Mouse (Mus musculus) lung, embryonic 14.5 days (tissue): ENCODE measurements around the gene Col1a1. TPM values are rescaled to one million over a fixed set of nuclear protein-coding genes. Genes with fewer than 3 reads are reported as not detected.

Experiments used
- ATAC-seq: fragments of 200-750 bp; cut with Nextera tagmentation; 2 replicates; pipeline ENCODE4 v1.8.0; 2017; ENCODE audit warnings: mild to moderate bottlenecking, moderate TSS enrichment, moderate library complexity; ENCODE audit not compliant: insufficient read depth
- DNase-seq: peaks from one replicate; pipeline ENCODE4 v3.0.0-alpha.2; 2015
- H3K27ac ChIP-seq: fragments of 300-500 bp; sonication (generic); 2 replicates; pipeline ENCODE4 v1.5.1; 2014; ENCODE audit warnings: low read depth, mild to moderate bottlenecking, moderate library complexity
- H3K27me3 ChIP-seq: fragments of 300-500 bp; sonication (generic); 2 replicates; pipeline ENCODE4 v1.6.1; 2014; ENCODE audit warnings: low read length, control low read depth; ENCODE audit not compliant: insufficient read depth
- H3K36me3 ChIP-seq: fragments of 300-500 bp; sonication (generic); 2 replicates; pipeline ENCODE4 v1.6.1; 2014; ENCODE audit warnings: control low read depth; ENCODE audit not compliant: insufficient read depth
- H3K4me1 ChIP-seq: fragments of 300-500 bp; sonication (generic); 2 replicates; pipeline ENCODE4 v1.6.1; 2014; ENCODE audit warnings: antibody characterized with exemption, control low read depth; ENCODE audit not compliant: insufficient read depth
- H3K4me2 ChIP-seq: fragments of 300-500 bp; sonication (generic); 2 replicates; pipeline ENCODE4 v1.6.1; 2014; ENCODE audit warnings: mild to moderate bottlenecking
- H3K4me3 ChIP-seq: fragments of 300-500 bp; sonication (generic); 2 replicates; pipeline ENCODE4 v1.5.1; 2014; ENCODE audit warnings: low read depth, low read length
- H3K9ac ChIP-seq: fragments of 300-500 bp; sonication (generic); 2 replicates; pipeline ENCODE4 v1.6.1; 2014
- H3K9me3 ChIP-seq: fragments of 300-500 bp; sonication (generic); 2 replicates; pipeline ENCODE4 v1.6.1; 2016; ENCODE audit warnings: low read depth, low read length, control low read depth
- CTCF ChIP-seq: IDR thresholded peaks from 2 replicates; pipeline ENCODE4 v1.5.1; 2016; ENCODE audit warnings: antibody characterized with exemption, low read depth
- WGBS: fragments of 180-500 bp; shearing (Covaris S2); extraction: QIAGEN DNeasy Blood & Tissue Kit; methylation state at CpG from one replicate; pipeline ENCODE4 v1.1.7; 2014; 5-methylcytosine and 5-hydroxymethylcytosine counted together
- polyA plus RNA-seq: library from polyadenylated mRNA; unstranded; fragments of >200 nt; fragmentation: Nextera tagmentation; extraction: Ambion mirVana; gene quantifications from 2 replicates; pipeline ENCODE4 v1.2.1, GENCODE M21; 2014

Col1a1 gene
- polyA plus RNA-seq, 1 experiment from 2014 or later, result 1,035 TPM

DNA sequence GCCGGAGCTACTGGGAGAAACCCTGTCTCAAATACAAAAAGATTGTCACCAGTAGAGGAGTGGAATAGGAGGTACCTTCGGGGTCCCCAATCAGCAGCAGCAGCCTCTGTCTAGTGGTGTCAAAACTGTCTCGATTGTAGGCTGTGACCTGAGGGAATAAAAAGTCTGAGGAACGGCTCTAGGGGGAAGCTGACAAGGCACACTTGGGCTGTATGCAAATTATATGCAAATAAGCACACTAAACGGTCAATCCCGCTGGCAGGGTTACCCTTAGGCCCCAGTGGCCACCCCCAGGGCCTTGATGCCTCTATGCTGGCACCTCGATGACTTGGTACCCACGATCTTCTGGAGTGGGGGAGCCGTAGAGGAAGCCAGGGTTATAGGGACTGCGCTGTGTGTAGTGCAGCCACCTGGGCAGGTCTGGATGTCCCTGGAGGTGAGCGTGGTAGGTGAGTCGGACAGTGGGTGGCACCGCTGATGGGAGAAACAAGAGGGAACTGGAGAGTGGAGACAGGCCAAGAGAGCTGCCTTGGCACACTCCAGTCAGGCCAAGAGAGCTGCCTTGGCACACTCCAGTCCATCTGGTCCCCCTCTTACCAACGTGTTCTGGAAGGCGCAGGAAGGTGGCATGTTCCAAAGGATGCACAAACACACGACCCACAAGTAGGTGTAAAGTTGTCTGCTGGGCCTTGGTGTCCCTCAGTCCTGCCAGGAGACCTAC lies 36.0 kb downstream of the Col1a1 start:
- no peak overlapping the region for H3K27ac ChIP-seq
- no peaks in the 10 kb centered on the region for H3K9me3 ChIP-seq
- no peak for DNase-seq
- no peak for TF ChIP-seq CTCF
- no peak overlapping the region for H3K4me2 ChIP-seq
- no peaks in the 10 kb centered on the region for H3K36me3 ChIP-seq
- no peak for ATAC-seq
- H3K4me1 ChIP-seq, result no peaks in the 10 kb centered on the region
- H3K9ac ChIP-seq, result no peak overlapping the region
- no peaks in the 10 kb centered on the region for H3K27me3 ChIP-seq
- 62% methylated on average over 16 of the region's 16 CpGs for WGBS
- H3K4me3 ChIP-seq, result no peak overlapping the region

DNA sequence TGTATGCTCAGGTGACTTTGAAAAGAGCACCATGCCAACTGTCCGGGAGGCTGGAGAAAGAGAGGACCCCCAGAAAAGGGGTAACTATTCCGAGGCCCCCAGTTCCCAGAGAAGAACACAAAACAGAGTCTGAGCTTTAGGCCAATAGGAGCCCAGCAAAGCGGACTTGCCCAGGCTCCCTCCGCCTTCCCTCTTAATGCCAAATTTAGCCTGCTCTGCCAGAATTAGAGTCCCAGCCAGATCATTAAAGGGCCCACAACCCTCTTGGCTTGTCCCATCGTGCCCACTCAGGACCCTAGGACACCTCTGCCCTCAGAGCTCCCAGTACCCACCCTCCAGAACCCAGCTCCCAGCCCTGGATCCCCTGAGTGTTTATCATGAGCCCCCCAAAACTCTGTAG lies 36.9 kb downstream of the Col1a1 start:
- H3K36me3 ChIP-seq, result no peaks in the 10 kb centered on the region
- no peak overlapping the region for H3K27ac ChIP-seq
- ATAC-seq (no peak), DNase-seq (no peak)
- 63% methylated on average over 5 of the region's 5 CpGs for WGBS
- no peak overlapping the region for H3K9ac ChIP-seq
- H3K4me1 ChIP-seq, result no peaks in the 10 kb centered on the region
- H3K4me3 ChIP-seq, result no peak overlapping the region
- no peaks in the 10 kb centered on the region for H3K9me3 ChIP-seq
- no peaks in the 10 kb centered on the region for H3K27me3 ChIP-seq
- no peak for TF ChIP-seq CTCF
- no peak overlapping the region for H3K4me2 ChIP-seq

DNA sequence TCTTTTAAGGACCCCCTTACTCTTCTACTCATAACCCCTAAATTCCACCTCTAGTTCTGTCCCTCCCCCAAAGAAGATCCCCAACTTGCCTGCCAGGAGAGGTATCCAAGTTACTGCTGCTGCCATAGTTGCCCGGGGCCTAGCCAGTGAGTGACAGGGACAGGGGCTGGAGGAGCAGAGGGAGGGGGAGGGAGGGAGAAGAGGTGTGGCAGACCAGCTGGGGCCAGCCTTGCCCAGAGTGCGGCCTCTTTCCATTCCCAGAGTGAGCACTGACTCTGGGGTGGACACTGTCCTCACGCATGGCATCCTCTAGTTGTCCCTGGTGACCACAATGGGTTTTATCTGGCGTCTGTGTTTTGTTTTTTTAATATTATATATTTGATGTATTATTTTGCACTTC lies 37.3 kb downstream of the Col1a1 start:
- no peak for ATAC-seq

DNA sequence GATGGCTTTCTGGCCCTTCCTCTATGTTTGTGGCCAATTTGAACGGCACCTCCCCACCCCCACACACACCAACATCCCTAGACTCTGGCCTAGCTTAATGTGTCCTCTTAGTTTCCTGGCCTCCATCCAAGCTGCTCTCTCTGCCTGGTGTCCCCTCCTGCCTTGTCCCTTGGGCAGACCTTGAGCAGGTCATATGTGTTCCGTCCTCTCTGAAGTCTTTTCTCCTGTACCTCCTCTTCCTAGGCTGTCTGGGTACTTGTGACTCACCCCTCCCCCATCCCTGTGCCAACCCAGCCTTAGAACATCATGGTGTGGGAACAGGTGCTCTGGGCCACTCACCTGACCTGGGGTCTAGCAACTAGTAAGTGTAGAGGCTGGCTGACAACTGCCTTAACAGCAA lies 38.9 kb downstream of the Col1a1 start:
- H3K4me1 ChIP-seq, result peaks cover 2% of the 10 kb centered on the region; the same call in 1 of the 2 replicates
- H3K4me2 ChIP-seq, result no peak overlapping the region
- no peaks in the 10 kb centered on the region for H3K9me3 ChIP-seq
- TF ChIP-seq CTCF, result no peak
- no peaks in the 10 kb centered on the region for H3K36me3 ChIP-seq
- ATAC-seq, result no peak
- H3K27ac ChIP-seq, result no peak overlapping the region
- no peak overlapping the region for H3K4me3 ChIP-seq
- no peak overlapping the region for H3K9ac ChIP-seq
- WGBS, result 65% methylated on average over 2 of the region's 2 CpGs
- no peak for DNase-seq
- H3K27me3 ChIP-seq, result no peaks in the 10 kb centered on the region

More for the DNA sequence above, 37.3 kb downstream of the Col1a1 start:
- DNase-seq, result no peak
- Histone ChIP-seq H3K4me1 (no peaks in the 10 kb centered on the region), H3K9me3 (no peaks in the 10 kb centered on the region), H3K4me2 (no peak overlapping the region), H3K9ac (no peak overlapping the region), H3K27ac (no peak overlapping the region), H3K4me3 (no peak overlapping the region), H3K27me3 (no peaks in the 10 kb centered on the region), H3K36me3 (no peaks in the 10 kb centered on the region)
- 48% methylated on average over 4 of the region's 4 CpGs for WGBS
- no peak for TF ChIP-seq CTCF

DNA sequence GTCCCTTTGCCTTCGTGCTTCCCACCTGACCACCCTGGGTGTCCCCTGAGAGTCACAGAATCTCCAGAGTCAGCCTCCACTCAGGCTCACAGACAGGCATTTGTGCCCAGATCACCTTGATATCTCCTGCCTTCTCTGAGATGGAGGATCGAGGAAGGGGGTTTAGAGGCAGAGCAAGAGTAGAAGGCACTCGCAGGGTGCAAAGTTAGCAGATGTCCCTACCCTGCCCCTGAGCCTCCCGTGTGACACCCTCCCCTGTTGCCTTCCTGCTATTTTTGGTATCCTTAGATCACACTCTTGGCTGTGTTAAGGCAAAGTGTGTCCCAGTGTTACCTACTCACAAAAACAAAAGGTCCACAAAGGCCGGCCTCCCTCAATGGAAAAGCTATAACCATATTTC lies 40.2 kb downstream of the Col1a1 start, which contains the start of gene Sgca:
Sgca (minus strand) TSS at position 129 of the 400 bp plus-strand sequence.
- Histone ChIP-seq H3K9me3 (no peaks in the 10 kb centered on the region), H3K4me2 (no peak within 1 kb of the TSS), H3K4me1 (peaks cover 2% of the 10 kb centered on the region; the same call in 1 of the 2 replicates), H3K4me3 (no peak within 1 kb of the TSS), H3K9ac (no peak within 1 kb of the TSS), H3K27me3 (no peaks in the 10 kb centered on the region), H3K27ac (no peak within 1 kb of the TSS), H3K36me3 (no peaks in the 10 kb centered on the region)
- DNase-seq (no peak), ATAC-seq (no peak)
- WGBS, result 69% methylated on average over 5 of the region's 5 CpGs
- TF ChIP-seq CTCF, result no peak

DNA sequence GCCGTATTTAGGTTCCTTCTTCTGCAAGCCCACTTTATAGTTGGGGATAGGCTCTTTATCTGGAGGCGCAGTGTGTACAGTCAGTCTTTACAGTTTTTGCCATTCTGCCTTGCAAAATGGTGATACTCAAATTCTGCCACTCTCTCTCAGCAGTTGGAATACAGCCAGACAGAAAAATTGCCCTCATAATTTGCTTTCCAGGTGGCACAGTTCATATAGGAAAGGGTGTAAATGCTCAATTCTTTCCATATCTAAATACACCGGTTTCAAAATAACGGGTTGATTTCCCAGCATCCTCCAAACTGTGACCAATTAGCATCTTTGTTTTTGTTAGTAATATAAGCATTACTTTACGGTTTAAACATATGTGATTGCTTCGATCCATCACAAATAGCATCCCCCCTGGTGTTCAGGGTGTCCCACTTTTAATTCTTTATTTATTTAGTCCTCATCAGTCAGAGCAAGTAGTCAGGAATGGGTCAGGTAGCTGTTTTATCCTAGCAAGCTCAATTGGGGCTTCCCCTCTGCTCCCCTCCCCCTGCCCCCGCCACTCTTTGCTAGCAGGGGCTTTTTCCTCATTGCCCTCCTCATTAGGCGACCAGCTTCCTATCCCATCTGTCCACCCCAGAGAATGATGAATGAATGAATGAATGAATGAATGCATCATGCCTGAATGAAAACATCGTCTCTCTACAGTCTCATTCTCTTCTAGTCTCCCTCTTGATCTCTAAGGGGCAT lies 42.3 kb downstream of the Col1a1 start:
- no peak overlapping the region for H3K9ac ChIP-seq
- DNase-seq (no peak), ATAC-seq (peak; percentile 44; the same call in 1 of the 2 replicates)

DNA sequence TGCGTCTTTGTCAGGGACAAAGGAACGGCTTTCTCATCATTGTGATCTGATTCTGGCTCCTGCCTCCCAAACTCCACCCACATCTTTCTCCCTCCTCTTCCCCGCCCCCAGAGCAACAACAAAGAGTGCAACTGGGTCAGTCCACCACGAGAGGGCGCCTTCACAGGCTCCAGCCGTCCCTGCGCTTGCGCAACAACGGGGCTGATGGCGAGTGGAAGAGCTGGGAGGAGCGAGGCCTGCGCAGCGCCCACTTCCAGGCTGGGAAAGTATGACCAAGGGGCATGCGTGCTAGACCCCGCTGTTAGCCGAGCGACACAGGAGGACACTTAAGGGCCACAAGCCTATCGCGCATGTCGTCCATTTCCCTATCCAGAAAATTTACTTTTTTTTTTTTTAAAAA lies 42.9 kb downstream of the Col1a1 start:
- under 1% methylated on average over 20 of the region's 20 CpGs for WGBS
- H3K4me3 ChIP-seq, result peak overlapping the region; percentile 17

More for the DNA sequence above, 42.3 kb downstream of the Col1a1 start:
- Histone ChIP-seq H3K27ac (no peak overlapping the region), H3K36me3 (no peaks in the 10 kb centered on the region), H3K27me3 (no peaks in the 10 kb centered on the region), H3K4me2 (peak overlapping the region; percentile 55), H3K4me3 (peak overlapping the region; percentile 17), H3K4me1 (peaks cover 2% of the 10 kb centered on the region; the same call in 1 of the 2 replicates), H3K9me3 (no peaks in the 10 kb centered on the region)
- 34% methylated on average over 9 of the region's 9 CpGs for WGBS
- no peak for TF ChIP-seq CTCF

More for the DNA sequence above, 42.9 kb downstream of the Col1a1 start:
- ATAC-seq, result peak; percentile 93
- peak; percentile 98 for DNase-seq
- peaks cover 2% of the 10 kb centered on the region; the same call in 1 of the 2 replicates for H3K4me1 ChIP-seq
- H3K27ac ChIP-seq, result no peak overlapping the region
- peak; percentile 100 for TF ChIP-seq CTCF
- H3K9ac ChIP-seq, result peak overlapping the region; percentile 1; the same call in 1 of the 2 replicates
- peak overlapping the region; percentile 55 for H3K4me2 ChIP-seq
- no peaks in the 10 kb centered on the region for H3K27me3 ChIP-seq
- no peaks in the 10 kb centered on the region for H3K36me3 ChIP-seq
- no peaks in the 10 kb centered on the region for H3K9me3 ChIP-seq
